Mouse (Mus musculus) embryonic stem cell, embryonic (primary cell): ENCODE results near the gene Hist1h4b.

Experiments
- CTCF ChIA-PET, 4 experiments: fragments of 300-600 bp in 2 of 4; fragments of 350-600 bp in 2 of 4; sonication (Branson Sonifier 250); formaldehyde crosslinking; loops; one replicate each; lab custom pipeline; 2022; ENCODE audit warnings: inconsistent platforms in 2 of 4; lab: Charles Lee
- POLR2A ChIA-PET, 4 experiments: fragments of 300-600 bp in 2 of 4; fragments of 350-600 bp in 2 of 4; sonication (Branson Sonifier 250); formaldehyde crosslinking; loops; one replicate each; lab custom pipeline; 2022; ENCODE audit warnings: antibody characterized with exemption in 4 of 4, inconsistent platforms in 1 of 4; lab: Charles Lee

Gene Hist1h4b

DNA sequence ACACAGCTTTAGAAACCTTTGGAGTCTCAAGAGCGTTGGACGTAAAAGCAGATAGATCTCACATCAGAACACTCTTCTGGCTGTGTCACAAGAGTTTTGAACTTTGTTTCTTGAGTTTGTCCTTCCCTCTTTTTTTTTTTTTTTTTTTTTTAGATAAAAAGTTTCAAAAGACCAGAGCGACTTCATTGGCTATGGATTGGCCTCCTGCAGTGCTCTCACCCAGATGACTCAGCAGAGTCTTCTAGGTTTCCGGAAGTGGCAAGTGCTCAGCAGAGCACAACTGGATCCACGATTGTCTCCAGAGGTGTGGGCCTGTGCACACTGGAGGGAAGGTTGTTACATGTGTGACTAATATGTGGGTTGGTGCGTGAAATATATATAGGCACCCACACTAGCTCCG lies 21.5 kb downstream of the Hist1h4b start:
- CTCF ChIA-PET = interaction anchor here in 1 of 4 experiments (0.7 kb wide), 1 partner anchor 144 kb away, joined by 4 read pairs; no protein-coding TSS in a partner anchor
- POLR2A ChIA-PET = interaction anchor here (0.7 to 44.4 kb wide), 19 partner anchors 9 to 620 kb away, joined by 3 to 2331 read pairs (median 5); partner anchors contain the start of genes Hist1h1a (in 3 of the 4), Hist1h2ac (in 3 of the 4), Hist1h2bc (in 3 of the 4) and Hist1h3a (in 3 of the 4)

DNA sequence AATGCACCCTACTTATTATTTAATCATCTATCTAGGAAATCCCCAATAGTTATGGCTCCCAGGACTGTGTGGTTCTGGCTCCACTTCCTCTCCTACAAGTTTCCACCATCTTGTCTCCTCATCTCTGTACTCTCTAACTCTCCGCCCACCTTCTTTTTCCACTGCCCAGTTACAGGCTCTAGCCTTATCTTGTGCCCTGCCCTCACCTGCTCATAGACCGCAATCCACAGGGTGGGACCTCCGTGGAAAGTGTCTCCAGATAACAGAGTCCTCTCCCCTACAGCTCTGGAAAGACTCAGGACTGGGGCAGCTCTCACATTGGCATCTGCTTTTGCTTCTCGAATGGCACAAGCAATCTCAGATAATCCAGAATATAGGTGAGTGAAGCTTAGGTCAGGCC lies 22.2 kb downstream of the Hist1h4b start:
- POLR2A ChIA-PET = interaction anchor here in 3 of 4 experiments (0.7 to 44.4 kb wide), 19 partner anchors 9 to 1217 kb away, joined by 3 to 2331 read pairs (median 5); partner anchors contain the start of genes Hist1h1a (in 3 of the 3), Hist1h3a (in 3 of the 3), Hist1h4a (in 3 of the 3) and Hist1h1c (in 2 of the 3)

DNA sequence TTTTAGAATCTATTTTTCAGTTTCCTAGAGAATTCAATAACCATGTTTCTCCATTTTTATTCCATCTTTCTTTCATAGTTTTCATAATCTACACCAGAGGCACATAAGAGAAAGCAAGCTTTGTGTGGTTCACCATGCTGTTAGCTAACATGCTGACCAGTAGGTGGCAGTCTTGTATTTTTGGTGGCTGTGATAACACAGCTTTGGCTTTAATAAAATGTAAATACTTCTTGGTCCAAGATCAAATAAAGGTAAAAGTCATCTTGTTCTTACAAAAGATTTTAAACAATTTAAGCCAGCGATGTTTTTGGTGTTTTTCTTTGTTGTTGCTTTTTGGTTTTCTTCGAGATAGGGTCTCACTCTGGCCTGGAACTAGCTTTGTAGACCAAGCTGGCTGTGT lies 35.7 kb downstream of the Hist1h4b start:
- POLR2A ChIA-PET = interaction anchor here in 3 of 4 experiments (0.5 to 1.9 kb wide), 11 partner anchors 29 to 1049 kb away, joined by 3 to 16 read pairs (median 4); partner anchors contain the start of genes Hist1h1a (in 3 of the 3), Hist1h3a (in 2 of the 3), Hist1h2ab (in 1 of the 3) and Hist1h3b (in 1 of the 3)
- CTCF ChIA-PET = interaction anchor here (0.5 to 1.8 kb wide), 54 partner anchors 9 to 1087 kb away, joined by 3 to 12 read pairs (median 4); partner anchors contain the start of genes Hist1h2aa (in 1 of the 4), Hist1h2ba (in 1 of the 4) and Hist1h4c (in 1 of the 4)

More for the DNA sequence above, 22.2 kb downstream of the Hist1h4b start:
- CTCF ChIA-PET = interaction anchor here in 2 of 4 experiments (0.7 to 1.1 kb wide), 2 partner anchors 13 to 475 kb away, joined by 3 read pairs; no protein-coding TSS in a partner anchor

DNA sequence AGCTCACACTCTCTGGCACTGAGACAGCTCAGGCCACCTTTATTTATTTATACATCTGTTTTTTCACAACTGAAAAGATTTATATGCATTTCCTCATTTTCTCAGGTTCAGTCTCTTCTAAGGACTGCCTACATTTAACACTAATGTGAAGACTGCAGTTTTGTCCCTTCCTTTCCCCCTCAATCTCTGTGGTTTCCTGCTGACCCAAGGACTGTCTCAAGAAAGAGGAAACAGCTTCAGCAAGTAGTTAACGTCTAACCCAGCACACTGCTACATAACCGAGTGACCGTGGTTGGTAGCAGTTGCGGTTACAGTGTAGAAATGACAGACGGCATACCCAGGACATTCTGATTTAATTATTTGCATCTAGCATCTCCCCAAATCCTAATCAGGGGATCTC lies 42.6 kb downstream of the Hist1h4b start:
- ChIA-PET POLR2A (interaction anchor here in 1 of 4 experiments (1.6 kb wide), 1 partner anchor 35 kb away, joined by 4 read pairs; no protein-coding TSS in a partner anchor), CTCF (no interaction called here)

DNA sequence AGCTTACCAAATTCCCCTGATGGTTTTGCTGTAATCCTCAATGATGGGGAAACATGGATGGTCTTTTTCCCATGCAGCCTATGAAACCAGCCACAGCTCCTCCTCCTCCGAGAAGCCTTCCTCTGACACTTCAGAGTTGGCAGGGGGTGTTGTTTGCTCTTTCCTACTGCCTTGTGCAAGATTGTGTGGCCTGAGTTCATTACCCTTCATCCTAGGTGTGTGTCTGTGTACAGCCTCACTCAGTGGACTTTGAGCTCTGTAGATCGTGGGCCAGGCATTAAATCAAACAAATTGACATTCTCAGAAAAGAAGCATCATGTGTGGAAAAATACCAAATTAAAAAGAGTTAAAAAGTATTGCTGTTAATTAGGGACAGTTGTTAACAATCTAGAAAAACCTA lies 47.7 kb downstream of the Hist1h4b start:
- ChIA-PET CTCF (no interaction called here), POLR2A (interaction anchor here in 1 of 4 experiments (0.9 kb wide), 1 partner anchor 10 kb away, joined by 3 read pairs; no protein-coding TSS in a partner anchor)

DNA sequence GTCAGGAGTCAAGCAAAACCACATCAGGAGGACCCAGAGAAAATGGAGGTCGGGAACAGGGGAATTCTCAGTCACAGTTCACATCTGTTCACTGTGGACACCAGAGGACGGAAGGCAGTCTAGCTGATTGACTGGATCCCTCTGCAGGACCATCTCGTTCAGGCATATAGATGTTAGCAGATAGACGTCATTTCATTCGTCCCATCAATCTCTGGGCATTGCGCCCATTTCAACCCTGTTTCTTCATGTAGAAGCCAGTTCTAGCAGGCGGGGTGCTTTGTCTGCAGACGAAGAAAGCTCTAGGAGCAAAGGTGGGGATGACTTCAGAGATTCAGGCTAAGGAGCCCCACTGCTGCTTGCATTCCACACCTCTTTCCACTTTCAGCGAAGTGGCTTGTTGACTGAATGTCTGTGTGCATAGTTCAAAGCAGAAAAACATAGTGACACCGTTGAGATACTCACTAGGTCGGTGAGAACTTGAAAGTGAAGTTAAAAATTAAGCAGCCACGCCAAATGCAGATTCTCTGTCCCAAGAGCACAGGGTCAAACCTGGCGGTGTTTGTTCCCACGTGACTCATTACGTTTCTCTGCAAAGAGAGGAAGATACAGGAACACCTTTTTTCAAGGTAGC lies 49.7 kb downstream of the Hist1h4b start, which contains the start of gene Slc17a2:
Gene Slc17a2 (plus strand): TSS at position 572 of the 631 bp plus-strand sequence.
- CTCF ChIA-PET = interaction anchor here in 3 of 4 experiments (0.5 to 1.4 kb wide), 3 partner anchors 13 to 435 kb away, joined by 3 to 4 read pairs (median 3); no protein-coding TSS in a partner anchor
- POLR2A ChIA-PET = interaction anchor here in 3 of 4 experiments (0.9 to 1.3 kb wide), 3 partner anchors 42 to 138 kb away, joined by 3 read pairs; partner anchors contain the start of gene Hist1h1a (in 1 of the 3)
